Mouse (Mus musculus) adrenal gland, adult 2 months (tissue): ENCODE results near the gene Nabp1. TPM values are rescaled to one million over a fixed set of nuclear protein-coding genes. Genes with fewer than 3 reads are reported as not detected.
"Not testable (repeated sequence)": the region's sequence is repeated elsewhere in the genome, so short reads cannot be mapped to it uniquely, and the experiment has no call there.

Source experiments
- DNase-seq: peaks from one replicate; pipeline ENCODE4 v3.0.0; 2021
- polyA plus RNA-seq: library from polyadenylated mRNA; depleted of rRNA; stranded (reverse); fragments of >200 nt; gene quantifications from 2 replicates; pipeline ENCODE4 v1.2.3, GENCODE M21; 2012
- total RNA-seq, 2 experiments: library from RNA; stranded (reverse); gene quantifications; 2 replicates each; pipeline ENCODE4 v1.2.3; 2021

The Nabp1 gene
- total and polyA plus RNA-seq, 3 experiments: 12.9 to 66.1 (median 51.2) TPM

DNA sequence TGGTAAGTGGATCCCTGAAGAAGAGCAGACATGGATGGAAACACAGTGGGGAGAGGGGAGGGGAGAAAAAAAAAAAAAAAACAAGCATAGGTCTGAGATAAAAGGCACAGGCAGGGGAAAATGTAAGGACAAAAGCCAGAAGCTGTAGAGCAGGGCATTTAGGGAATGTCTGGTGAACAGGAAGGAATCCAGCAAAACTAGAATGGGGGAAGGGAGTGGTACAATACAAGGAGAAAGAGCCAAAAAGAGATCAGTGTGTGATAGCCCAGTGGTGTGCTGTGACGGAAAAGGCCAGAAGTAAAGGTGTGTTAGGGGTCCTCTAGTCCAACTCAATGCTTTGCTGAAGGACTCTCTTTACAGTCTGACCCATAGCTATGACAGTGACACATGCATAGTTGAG is 8.1 kb upstream of the Nabp1 start:
- no peak for DNase-seq

DNA sequence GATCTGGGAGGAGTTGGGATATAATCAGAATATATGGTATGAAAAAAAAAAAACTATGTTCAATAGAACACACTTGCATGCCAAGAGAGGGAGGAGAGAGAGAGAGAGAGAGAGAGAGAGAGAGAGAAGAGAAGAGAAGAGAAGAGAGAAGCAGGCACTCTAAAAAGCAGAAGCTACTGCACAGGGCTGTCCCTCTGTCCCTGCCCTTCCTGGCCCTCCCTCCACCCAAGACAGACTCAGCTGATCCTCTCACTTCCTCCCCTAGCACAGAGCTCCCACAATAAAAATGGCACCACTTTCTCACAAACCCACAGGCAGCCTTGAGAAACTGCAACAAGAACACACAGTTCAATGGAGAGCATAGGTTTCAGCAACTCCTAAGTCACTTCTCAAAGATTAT is 2.2 kb upstream of the Nabp1 start:
- DNase-seq: peak; percentile 15

GRCm38 (mm10) chr1:51479691-51480090 is 1.5 kb upstream of the Nabp1 start:
- no peak for DNase-seq

DNA sequence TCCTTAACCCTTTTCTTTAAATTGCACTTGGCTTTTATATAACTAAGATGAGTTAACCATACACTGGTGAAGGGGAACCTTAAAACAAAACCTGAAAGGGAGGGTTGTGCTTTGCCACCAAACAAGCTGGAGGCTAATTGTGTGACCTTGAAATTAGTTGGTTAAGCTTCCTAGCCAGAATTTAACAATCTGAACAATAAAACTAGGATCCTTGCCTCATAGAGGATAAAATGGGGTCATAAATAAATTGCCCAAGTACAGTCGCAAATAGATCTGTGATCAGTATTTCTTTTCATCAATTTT is 753 bp upstream of the Nabp1 start:
- DNase-seq: no peak

GRCm38 (mm10) chr1:51477656-51478081 is 556 bp downstream of the Nabp1 start:
- peak; percentile 66 for DNase-seq

DNA sequence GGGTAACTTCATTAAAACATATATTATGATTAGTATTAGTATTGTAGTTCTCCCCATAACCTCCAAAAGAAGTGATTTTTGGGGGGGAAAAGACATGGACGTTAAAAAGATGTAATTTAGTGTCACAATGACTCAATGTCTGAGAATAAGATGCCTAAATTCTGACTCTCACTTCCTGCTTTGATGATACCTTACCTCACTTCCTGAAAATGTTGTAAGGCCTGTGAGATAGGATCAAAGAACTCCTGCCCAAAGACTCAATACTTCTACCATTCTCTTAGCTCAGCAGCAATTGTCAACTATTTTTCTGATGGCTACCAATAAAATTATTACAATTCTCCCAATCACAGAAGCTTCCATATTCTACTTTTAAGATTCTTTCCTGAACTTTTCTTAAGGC is 1.8 kb downstream of the Nabp1 start:
- no peak for DNase-seq

DNA sequence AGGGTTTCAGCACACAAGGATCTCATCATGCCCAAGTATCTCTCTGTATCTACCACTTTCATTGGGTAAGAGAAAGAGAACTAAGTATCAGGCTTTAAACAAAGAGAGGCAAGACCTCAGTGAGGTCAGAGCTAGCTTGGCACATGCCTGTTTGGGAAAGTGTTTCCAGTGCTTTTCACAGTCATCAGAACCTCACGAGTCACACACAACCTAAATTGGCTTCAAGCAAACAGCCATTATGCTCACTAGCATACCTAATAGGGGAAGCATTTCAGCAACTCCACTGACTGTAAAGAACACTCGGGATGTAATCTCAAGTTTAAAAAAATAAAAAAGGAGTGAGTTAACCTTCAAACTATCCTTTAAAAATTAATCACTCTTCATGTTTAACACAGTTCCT is 10.1 kb downstream of the Nabp1 start:
- no peak for DNase-seq

DNA sequence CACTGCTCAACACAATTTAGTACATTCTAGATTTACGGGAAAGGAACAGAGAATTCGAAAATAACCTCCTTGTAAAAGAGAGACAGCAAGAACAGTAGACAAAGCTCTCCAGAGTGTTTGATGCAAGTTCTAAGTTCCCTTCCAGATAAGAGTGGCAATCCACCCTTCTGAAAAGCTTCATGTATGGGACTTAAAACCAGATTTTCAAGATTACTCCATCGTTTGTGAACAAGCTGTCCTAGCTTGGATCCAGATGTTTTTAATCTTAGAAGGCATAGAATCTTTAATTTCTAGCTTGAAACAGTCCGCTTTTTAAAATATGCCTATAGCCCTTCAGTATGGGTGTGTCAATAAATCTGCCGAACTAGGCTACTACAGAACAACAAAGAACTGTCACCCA is 11.0 kb downstream of the Nabp1 start:
- DNase-seq: no peak

DNA sequence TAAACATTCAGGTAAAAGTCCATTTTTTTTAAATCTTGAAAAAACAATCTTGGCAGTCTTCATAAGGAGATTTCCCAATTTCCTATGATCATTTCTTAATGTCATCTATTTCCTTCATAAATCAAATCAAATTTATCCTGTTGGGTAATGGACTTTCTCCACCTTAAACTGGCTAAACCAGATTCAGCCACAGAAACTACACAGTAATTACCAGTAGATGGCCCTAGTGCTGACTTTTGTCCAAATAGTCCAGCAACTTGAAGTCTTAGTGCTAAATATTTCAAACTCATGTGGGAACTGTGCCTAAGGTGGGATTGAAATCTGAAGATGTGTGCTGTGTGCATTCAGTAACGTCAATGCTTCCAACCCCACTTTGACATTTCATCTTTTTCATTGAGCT is 11.8 kb downstream of the Nabp1 start:
- peak; percentile 26 for DNase-seq

- DNase-seq: no peak
Measured at GRCm38 (mm10) chr1:51465285-51465684, 12.9 kb downstream of the Nabp1 start.

DNA sequence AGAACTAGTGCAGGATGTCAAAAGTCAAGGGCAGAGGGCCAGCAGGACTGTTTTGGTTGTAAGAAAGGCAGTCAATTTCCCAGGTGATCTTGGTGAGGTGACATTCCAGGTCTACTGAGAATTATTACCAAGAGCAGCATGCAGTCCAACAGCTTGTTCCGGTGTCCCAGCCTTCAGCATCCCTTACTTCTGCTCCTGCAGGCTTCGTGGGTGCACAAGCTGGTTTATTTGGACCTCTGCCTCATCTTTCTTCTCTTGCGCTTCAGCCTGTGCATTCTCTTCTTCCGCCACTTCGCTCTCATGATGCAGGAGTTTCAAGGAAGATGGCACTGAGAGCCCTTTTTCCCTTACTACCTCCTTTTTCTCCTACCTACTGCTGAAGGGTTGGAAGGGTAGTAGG is 15.2 kb downstream of the Nabp1 start:
- no peak for DNase-seq

- peak; percentile 42 for DNase-seq
Measured at GRCm38 (mm10) chr1:51458731-51459450, 19.3 kb downstream of the Nabp1 start.

DNA sequence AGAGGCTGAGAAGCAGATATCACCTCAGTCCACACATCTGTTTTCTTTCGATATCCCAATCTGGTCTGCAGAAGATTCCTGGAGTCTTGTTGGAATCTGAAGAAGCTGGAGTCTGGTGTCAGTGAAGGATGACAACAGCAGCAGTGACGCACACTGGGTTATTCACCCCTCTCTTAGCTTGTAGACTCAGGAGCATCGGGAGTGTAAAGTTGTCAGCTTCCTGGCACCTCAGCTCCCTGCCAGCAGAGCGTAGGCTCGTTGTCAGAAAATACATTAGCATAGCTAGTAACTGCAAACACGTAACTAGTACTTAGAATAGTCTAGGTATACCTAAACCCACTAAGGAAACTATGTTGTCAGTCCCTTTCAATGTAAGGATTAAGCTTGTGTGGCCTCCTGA is 20.1 kb downstream of the Nabp1 start:
- no peak for DNase-seq

GRCm38 (mm10) chr1:51457249-51457648 is 21.0 kb downstream of the Nabp1 start:
- DNase-seq: no peak

DNA sequence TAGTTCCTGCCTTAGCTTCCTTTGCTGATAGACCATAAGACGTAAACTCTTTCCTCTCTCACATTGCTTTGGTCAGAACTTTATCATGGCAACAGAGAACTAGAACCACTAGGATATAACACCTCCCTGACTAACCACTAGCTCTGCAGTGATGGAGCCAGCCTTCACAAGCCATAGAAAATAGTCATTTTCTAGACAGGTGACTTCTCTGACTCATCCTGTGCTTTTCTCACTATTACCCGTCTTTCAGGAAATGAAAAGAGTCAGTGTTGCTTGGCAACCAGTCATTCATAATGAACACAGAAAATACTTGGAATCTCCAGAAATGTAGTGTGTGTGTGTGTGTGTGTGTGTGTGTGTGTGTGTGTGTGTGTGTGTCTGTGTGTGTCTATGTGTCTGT is 29.4 kb downstream of the Nabp1 start:
- no peak for DNase-seq

DNA sequence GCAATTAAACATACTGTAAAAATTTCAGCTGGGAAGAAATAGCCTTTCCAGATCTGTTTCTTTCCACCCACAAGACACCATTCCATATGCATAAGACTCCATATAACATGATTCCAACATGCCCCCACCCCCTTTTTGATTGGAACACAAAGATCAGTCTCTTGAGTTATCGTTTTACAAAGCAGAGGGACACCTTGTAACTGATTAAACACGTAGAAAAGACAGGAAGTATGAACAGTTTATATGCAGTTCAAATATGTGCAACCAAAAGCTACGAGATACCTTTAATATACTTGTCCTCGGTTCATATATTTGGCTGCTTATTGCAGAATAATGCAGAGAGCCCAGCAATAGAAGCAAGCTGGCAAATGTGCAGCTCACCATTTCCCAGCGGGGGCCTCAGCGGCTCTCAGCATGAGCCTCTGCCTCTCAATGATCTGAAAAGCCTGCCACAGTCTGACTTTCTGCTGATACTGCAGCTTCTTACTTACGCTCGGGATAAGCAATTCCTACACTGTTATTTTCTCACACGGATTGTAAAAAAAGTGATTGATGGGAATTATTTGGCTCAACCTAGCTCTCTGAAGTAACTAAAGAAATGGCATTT is 32.3 kb downstream of the Nabp1 start:
- no peak for DNase-seq

DNA sequence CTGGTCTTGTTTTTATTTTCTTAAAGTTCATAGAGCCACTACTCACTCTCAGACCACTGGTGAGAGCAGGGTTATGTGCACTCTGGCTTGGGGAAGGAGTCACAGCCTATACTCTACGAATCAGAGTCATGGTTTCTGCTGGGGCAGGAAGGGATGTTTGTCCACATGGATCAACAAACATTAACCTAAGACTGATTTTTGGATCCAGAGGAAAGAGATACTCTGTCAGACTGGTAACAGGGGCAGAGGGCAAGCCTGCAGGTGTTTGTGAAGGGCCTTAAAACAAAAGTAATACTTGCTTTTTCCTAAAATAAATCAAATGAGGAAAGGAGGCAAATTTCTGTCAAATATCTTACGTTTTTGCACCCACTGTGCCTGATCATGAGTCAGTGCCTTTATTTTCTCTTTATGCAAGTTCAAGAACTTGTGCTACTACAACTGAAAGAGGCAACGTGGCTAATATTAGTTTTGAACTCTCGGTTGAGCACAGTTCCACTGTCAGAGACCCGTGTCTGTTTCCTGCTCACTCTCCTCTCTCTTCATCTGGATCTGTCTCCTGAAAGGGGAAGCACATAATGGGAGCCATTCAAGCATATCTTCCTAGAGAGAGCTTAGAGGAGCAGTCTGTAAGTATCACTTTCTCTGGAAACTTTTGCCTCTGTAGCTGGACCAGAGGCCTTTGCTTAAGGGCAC is 32.9 kb downstream of the Nabp1 start:
- DNase-seq: no peak

DNA sequence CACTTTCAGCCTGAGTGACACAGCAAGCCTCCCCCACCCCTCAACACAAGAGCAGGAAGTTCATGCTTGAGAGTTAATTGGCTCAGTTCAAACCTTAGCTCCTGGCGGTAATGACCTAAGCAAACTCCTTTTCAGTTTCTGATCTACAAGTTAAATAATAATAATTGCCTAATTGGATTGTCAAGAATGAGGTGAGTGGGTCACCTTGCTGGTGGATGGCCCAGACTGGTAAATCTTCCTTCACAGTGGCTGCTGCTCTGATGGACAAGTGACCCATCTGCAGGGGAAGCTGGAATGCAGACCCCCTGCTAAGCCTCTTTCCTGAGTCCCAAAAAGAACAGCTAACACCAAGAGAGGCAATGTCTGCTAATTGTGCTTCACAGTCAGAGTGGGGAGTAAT is 48.5 kb downstream of the Nabp1 start:
- no peak for DNase-seq

- no peak for DNase-seq
Measured at GRCm38 (mm10) chr1:51426298-51426697, 51.9 kb downstream of the Nabp1 start.

- DNase-seq: not testable (repeated sequence)
Measured at GRCm38 (mm10) chr1:51421029-51421428, 57.2 kb downstream of the Nabp1 start.

DNA sequence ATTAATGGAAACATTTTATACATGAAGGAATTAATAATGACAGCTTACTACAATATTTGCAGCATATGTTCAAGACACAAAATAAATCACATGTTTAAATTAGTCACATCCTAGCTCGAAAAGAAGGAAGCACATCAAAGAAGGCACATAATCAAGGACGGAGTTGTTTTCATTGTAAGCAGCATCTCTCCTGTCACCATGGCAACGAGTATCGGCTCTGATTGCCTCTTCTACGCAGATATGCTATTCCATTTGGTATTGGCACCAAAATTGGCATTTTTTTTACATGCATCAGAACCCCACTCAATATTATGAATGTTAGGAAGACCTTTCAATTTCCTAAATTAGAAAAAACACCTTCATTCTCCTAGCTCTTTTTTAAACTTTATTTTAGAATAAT is 59.5 kb downstream of the Nabp1 start:
- no peak for DNase-seq
